Mouse (Mus musculus): Measurements from ENCODE around the gene Ahcyl2. TPM values are rescaled to one million over a fixed set of nuclear protein-coding genes. Genes with fewer than 3 reads are reported as not detected.
A peak's percentile ranks its signal among the peaks of the same experiment; 100 is the strongest.

Gene Ahcyl2
- total RNA-seq, 2 experiments from 2014 or later = 14.7 to 20.3 TPM

GRCm38 (mm10) chr6:29876782-29877181, 109.0 kb downstream of the Ahcyl2 start:
- TF ChIP-seq CTCF (IDR thresholded peaks at IDR 0.05) = no peak
- Histone ChIP-seq H3K4me3 (no peak overlapping the region), H3K27ac (no peak overlapping the region)
- intact Hi-C loops (cut with DNase I) = no loop called here
- no peak for DNase-seq

GRCm38 (mm10) chr6:29879579-29879978, 111.8 kb downstream of the Ahcyl2 start:
- Histone ChIP-seq H3K4me3 (no peak overlapping the region), H3K27ac (no peak overlapping the region)
- intact Hi-C loops (cut with DNase I) = no loop called here
- TF ChIP-seq CTCF (IDR thresholded peaks at IDR 0.05) = no peak
- DNase-seq = no peak

GRCm38 (mm10) chr6:29880796-29881195, 113.0 kb downstream of the Ahcyl2 start:
- no peak overlapping the region for H3K4me3 ChIP-seq
- TF ChIP-seq CTCF (IDR thresholded peaks at IDR 0.05) = no peak
- DNase-seq = no peak
- H3K27ac ChIP-seq = no peak overlapping the region
- intact Hi-C loops (cut with DNase I) = no loop called here

- TF ChIP-seq CTCF (IDR thresholded peaks at IDR 0.05) = no peak
- DNase-seq = no peak
- intact Hi-C loops (cut with DNase I) = no loop called here
- peak overlapping the region; percentile 46; the same call in 1 of the 2 replicates for H3K27ac ChIP-seq
- H3K4me3 ChIP-seq = no peak overlapping the region
Measured at GRCm38 (mm10) chr6:29881936-29882335, 114.1 kb downstream of the Ahcyl2 start.

GRCm38 (mm10) chr6:29882870-29883269, 115.1 kb downstream of the Ahcyl2 start:
- Histone ChIP-seq H3K27ac (no peak overlapping the region), H3K4me3 (no peak overlapping the region)
- TF ChIP-seq CTCF (IDR thresholded peaks at IDR 0.05) = no peak
- intact Hi-C loops (cut with DNase I) = no loop called here
- no peak for DNase-seq

GRCm38 (mm10) chr6:29891151-29891550, 123.3 kb downstream of the Ahcyl2 start:
- no peak overlapping the region for H3K27ac ChIP-seq
- intact Hi-C loops (cut with DNase I) = no loop called here
- TF ChIP-seq CTCF (IDR thresholded peaks at IDR 0.05) = no peak
- no peak for DNase-seq
- H3K4me3 ChIP-seq = no peak overlapping the region

GRCm38 (mm10) chr6:29896976-29897375, 129.2 kb downstream of the Ahcyl2 start:
- Histone ChIP-seq H3K27ac (no peak overlapping the region), H3K4me3 (no peak overlapping the region)
- DNase-seq = no peak
- TF ChIP-seq CTCF (IDR thresholded peaks at IDR 0.05) = no peak
- intact Hi-C loops (cut with DNase I) = no loop called here

- no peak for TF ChIP-seq CTCF (IDR thresholded peaks at IDR 0.05)
- no peak for DNase-seq
- intact Hi-C loops (cut with DNase I) = no loop called here
- Histone ChIP-seq H3K4me3 (no peak overlapping the region), H3K27ac (no peak overlapping the region)
Measured at GRCm38 (mm10) chr6:29901450-29901849, 133.6 kb downstream of the Ahcyl2 start.

- intact Hi-C loops (cut with DNase I) = no loop called here
- no peak overlapping the region for H3K27ac ChIP-seq
Measured at GRCm38 (mm10) chr6:29902256-29902655, 134.4 kb downstream of the Ahcyl2 start.

GRCm38 (mm10) chr6:29903343-29903914, 135.6 kb downstream of the Ahcyl2 start:
- H3K4me3 ChIP-seq = no peak overlapping the region
- TF ChIP-seq CTCF (IDR thresholded peaks at IDR 0.05) = no peak
- DNase-seq = no peak
- no peak overlapping the region for H3K27ac ChIP-seq
- intact Hi-C loops (cut with DNase I) = no loop called here

More at GRCm38 (mm10) chr6:29902256-29902655, 134.4 kb downstream of the Ahcyl2 start:
- no peak for DNase-seq
- no peak for TF ChIP-seq CTCF (IDR thresholded peaks at IDR 0.05)
- H3K4me3 ChIP-seq = no peak overlapping the region

GRCm38 (mm10) chr6:29904281-29904680, 136.5 kb downstream of the Ahcyl2 start:
- intact Hi-C loops (cut with DNase I) = no loop called here
- H3K4me3 ChIP-seq = no peak overlapping the region

GRCm38 (mm10) chr6:29910631-29911030, 142.8 kb downstream of the Ahcyl2 start:
- no peak for TF ChIP-seq CTCF (IDR thresholded peaks at IDR 0.05)
- H3K4me3 ChIP-seq = no peak overlapping the region
- intact Hi-C loops (cut with DNase I) = loop anchor here (5.0 to 10.0 kb wide), 2 partner anchors 172 to 444 kb away; no protein-coding TSS in a partner anchor

More at GRCm38 (mm10) chr6:29904281-29904680, 136.5 kb downstream of the Ahcyl2 start:
- no peak overlapping the region for H3K27ac ChIP-seq
- no peak for TF ChIP-seq CTCF (IDR thresholded peaks at IDR 0.05)
- no peak for DNase-seq

GRCm38 (mm10) chr6:29913673-29914072, 145.9 kb downstream of the Ahcyl2 start:
- peak; percentile 55 for TF ChIP-seq CTCF (IDR thresholded peaks at IDR 0.05)
- H3K27ac ChIP-seq = no peak overlapping the region
- intact Hi-C loops (cut with DNase I) = loop anchor here (5.0 to 10.0 kb wide), 2 partner anchors 169 to 441 kb away; no protein-coding TSS in a partner anchor
- H3K4me3 ChIP-seq = no peak overlapping the region
- DNase-seq = no peak

More at GRCm38 (mm10) chr6:29910631-29911030, 142.8 kb downstream of the Ahcyl2 start:
- H3K27ac ChIP-seq = no peak overlapping the region
- no peak for DNase-seq

GRCm38 (mm10) chr6:29914136-29914535, 146.3 kb downstream of the Ahcyl2 start:
- H3K4me3 ChIP-seq = no peak overlapping the region
- H3K27ac ChIP-seq = no peak overlapping the region
- intact Hi-C loops (cut with DNase I) = loop anchor here (5.0 to 10.0 kb wide), 2 partner anchors 168 to 441 kb away; no protein-coding TSS in a partner anchor
- no peak for TF ChIP-seq CTCF (IDR thresholded peaks at IDR 0.05)
- no peak for DNase-seq

Measured in gastrocnemius, adult 2 months (tissue).